Mouse (Mus musculus): ENCODE results near the gene Bag5.

- no peak for TF ChIP-seq MAX (IDR thresholded peaks at IDR 0.05)
- TF ChIP-seq CTCF (IDR thresholded peaks at IDR 0.05; ENCODE audit: control insufficient read depth, insufficient read depth, insufficient read length), result no peak
- no peak for TF ChIP-seq MYOG (IDR thresholded peaks at IDR 0.05; ENCODE audit: control insufficient read depth, extremely low read depth, insufficient read length)
- no peak for TF ChIP-seq USF1 (IDR thresholded peaks at IDR 0.05; ENCODE audit: low read depth)
Measured at GRCm38 (mm10) chr12:111716505-111716904, 3.4 kb upstream of the Bag5 start.

Data from C2C12 (cell line).